Mouse (Mus musculus) heart, embryonic 14.5 days (tissue): Measurements from ENCODE around the gene Zyx. TPM values are rescaled to one million over a fixed set of nuclear protein-coding genes. Genes with fewer than 3 reads are reported as not detected.

Experiments used
- ATAC-seq: fragments of 200-750 bp; cut with Nextera tagmentation; 2 replicates; pipeline ENCODE4 v1.8.0; 2017; ENCODE audit warnings: low read depth, moderate TSS enrichment; ENCODE audit not compliant: insufficient number of reproducible peaks, insufficient read depth, low FRiP score
- H3K27ac ChIP-seq, 2 experiments: fragments of 200-500 bp in 1 of 2; fragments of 300-500 bp in 1 of 2; sonication (generic) in 1 of 2; replicated peaks in 1 of 2; 2 replicates each; pipeline ENCODE4 v1.5.1; 2012 to 2014; ENCODE audit warnings: low read depth in 2 of 2, low read length in 2 of 2, control low read depth in 1 of 2, mild to moderate bottlenecking in 1 of 2, mixed read lengths in 1 of 2; ENCODE audit not compliant: control insufficient read depth in 1 of 2, insufficient read depth in 1 of 2
- H3K27me3 ChIP-seq: fragments of 300-500 bp; sonication (generic); 2 replicates; pipeline ENCODE4 v1.6.1; 2014; ENCODE audit warnings: mild to moderate bottlenecking, low read length, control low read depth; ENCODE audit not compliant: control insufficient read depth, insufficient read depth
- H3K36me3 ChIP-seq: fragments of 300-500 bp; sonication (generic); 2 replicates; pipeline ENCODE4 v1.6.1; 2014; ENCODE audit warnings: mild to moderate bottlenecking, control low read depth, low read length, mixed read lengths; ENCODE audit not compliant: control insufficient read depth, insufficient read depth
- H3K4me1 ChIP-seq, 2 experiments: fragments of 200-500 bp in 1 of 2; fragments of 300-500 bp in 1 of 2; sonication (generic) in 1 of 2; 2 replicates each; pipeline ENCODE4 v1.6.1; 2012 to 2014; ENCODE audit warnings: low read length in 2 of 2, control low read depth in 1 of 2, mixed read lengths in 1 of 2; ENCODE audit not compliant: control insufficient read depth in 2 of 2, insufficient read depth in 2 of 2
- H3K4me2 ChIP-seq: fragments of 300-500 bp; sonication (generic); 2 replicates; pipeline ENCODE4 v1.6.1; 2014; ENCODE audit warnings: mild to moderate bottlenecking, low read length
- H3K4me3 ChIP-seq, 2 experiments: fragments of 200-500 bp in 1 of 2; fragments of 300-500 bp in 1 of 2; sonication (generic) in 1 of 2; 2 replicates each; pipeline ENCODE4 v1.5.1; 2012 to 2014; ENCODE audit warnings: low read length in 2 of 2, mild to moderate bottlenecking in 2 of 2, control low read depth in 1 of 2, low read depth in 1 of 2, moderate library complexity in 1 of 2; ENCODE audit not compliant: control insufficient read depth in 1 of 2, insufficient read depth in 1 of 2
- H3K9ac ChIP-seq: fragments of 300-500 bp; sonication (generic); 2 replicates; pipeline ENCODE4 v1.6.1; 2014; ENCODE audit warnings: mild to moderate bottlenecking, low read length
- H3K9me3 ChIP-seq: fragments of 300-500 bp; sonication (generic); 2 replicates; pipeline ENCODE4 v1.6.1; 2016; ENCODE audit warnings: low read length, control low read depth; ENCODE audit not compliant: control insufficient read depth
- WGBS: fragments of 180-500 bp; shearing (Covaris S2); extraction: QIAGEN DNeasy Blood & Tissue Kit; methylation state at CpG from one replicate; pipeline ENCODE4 v1.1.7; 2014; 5-methylcytosine and 5-hydroxymethylcytosine counted together
- polyA plus RNA-seq: library from polyadenylated mRNA; unstranded; fragments of >200 nt; fragmentation: Nextera tagmentation; extraction: Ambion mirVana; gene quantifications from 2 replicates; pipeline ENCODE4 v1.2.1, GENCODE M21; 2014

The Zyx gene
- polyA plus RNA-seq, 1 experiment from 2014 or later = 173 TPM

- H3K27me3 ChIP-seq = no peaks in the 10 kb centered on the region
- H3K4me2 ChIP-seq = peak overlapping the region; percentile 88
- H3K27ac ChIP-seq = peak overlapping the region; percentile 30 to 40; a peak in 1 of 4 replicates
- H3K36me3 ChIP-seq = no peaks in the 10 kb centered on the region
- H3K9ac ChIP-seq = peak overlapping the region; percentile 67
- no peak for ATAC-seq
- peaks cover 28 to 53% of the 10 kb centered on the region in 2 experiments for H3K4me1 ChIP-seq
- peak overlapping the region in 1 of 2 experiments; percentile 54; a peak in 1 of 4 replicates for H3K4me3 ChIP-seq
- 39% methylated on average over 9 of the region's 9 CpGs for WGBS
- H3K9me3 ChIP-seq = no peaks in the 10 kb centered on the region
Observed at GRCm38 (mm10) chr6:42372421-42372815, 23.0 kb downstream of the Zyx start.

- H3K9ac ChIP-seq = peak within 1 kb of the TSS; percentile 67
- no peaks in the 10 kb centered on the region for H3K36me3 ChIP-seq
- under 1% methylated on average over 32 of the region's 36 CpGs for WGBS
- peak within 1 kb of the TSS; percentile 43 to 54 for H3K4me3 ChIP-seq
- no peak for ATAC-seq
- H3K9me3 ChIP-seq = no peaks in the 10 kb centered on the region
- H3K27ac ChIP-seq = peak within 1 kb of the TSS; percentile 30 to 40; a peak in 3 of 4 replicates
- peaks cover 28 to 53% of the 10 kb centered on the region in 2 experiments for H3K4me1 ChIP-seq
- peak within 1 kb of the TSS; percentile 88 for H3K4me2 ChIP-seq
- no peaks in the 10 kb centered on the region for H3K27me3 ChIP-seq
Observed at GRCm38 (mm10) chr6:42372816-42373547, 23.6 kb downstream of the Zyx start, which contains the start of gene Epha1. Epha1 (minus strand) TSS chr6:42373268.

- no peaks in the 10 kb centered on the region for H3K27me3 ChIP-seq
- peak overlapping the region; percentile 43 to 54; a peak in 2 of 4 replicates for H3K4me3 ChIP-seq
- ATAC-seq = no peak
- no peaks in the 10 kb centered on the region for H3K36me3 ChIP-seq
- peaks cover 28 to 53% of the 10 kb centered on the region in 2 experiments for H3K4me1 ChIP-seq
- H3K9ac ChIP-seq = peak overlapping the region; percentile 67
- WGBS = 41% methylated on average over 7 of the region's 7 CpGs
- H3K4me2 ChIP-seq = peak overlapping the region; percentile 88
- H3K27ac ChIP-seq = peak overlapping the region in 1 of 2 experiments; percentile 28; a peak in 2 of 4 replicates
- H3K9me3 ChIP-seq = no peaks in the 10 kb centered on the region
Observed at GRCm38 (mm10) chr6:42373669-42374430, 24.4 kb downstream of the Zyx start.

- no peaks in the 10 kb centered on the region for H3K36me3 ChIP-seq
- peaks cover 28 to 50% of the 10 kb centered on the region in 2 experiments for H3K4me1 ChIP-seq
- no peak overlapping the region for H3K4me3 ChIP-seq
- 16% methylated on average over 4 of the region's 4 CpGs for WGBS
- no peak overlapping the region for H3K4me2 ChIP-seq
- 0 out of 2 replicates have a peak, but pooled peaks have one; percentile 25 for ATAC-seq
- no peak overlapping the region for H3K9ac ChIP-seq
- H3K27ac ChIP-seq = peak overlapping the region; percentile 70 to 71
- no peaks in the 10 kb centered on the region for H3K27me3 ChIP-seq
- H3K9me3 ChIP-seq = no peaks in the 10 kb centered on the region
Observed at GRCm38 (mm10) chr6:42374701-42375100, 25.3 kb downstream of the Zyx start.

GRCm38 (mm10) chr6:42375131-42375530 is 25.7 kb downstream of the Zyx start:
- H3K9ac ChIP-seq = peak overlapping the region; percentile 16; the same call in 1 of the 2 replicates
- no peak overlapping the region for H3K4me3 ChIP-seq
- no peaks in the 10 kb centered on the region for H3K27me3 ChIP-seq
- no peaks in the 10 kb centered on the region for H3K9me3 ChIP-seq
- peaks cover 28 to 46% of the 10 kb centered on the region in 2 experiments for H3K4me1 ChIP-seq
- peak overlapping the region; percentile 70 to 71 for H3K27ac ChIP-seq
- ATAC-seq = no peak
- H3K36me3 ChIP-seq = no peaks in the 10 kb centered on the region
- WGBS = 61% methylated on average over 2 of the region's 2 CpGs
- H3K4me2 ChIP-seq = 0 out of 2 replicates have a peak overlapping the region, but pooled peaks have one; percentile 10

- no peaks in the 10 kb centered on the region for H3K27me3 ChIP-seq
Observed at GRCm38 (mm10) chr6:42376016-42376415, 26.6 kb downstream of the Zyx start.

GRCm38 (mm10) chr6:42376504-42377019 is 27.1 kb downstream of the Zyx start:
- 61% methylated on average over 6 of the region's 6 CpGs for WGBS
- H3K4me1 ChIP-seq = peaks cover 19 to 43% of the 10 kb centered on the region in 2 experiments
- no peak overlapping the region for H3K4me2 ChIP-seq
- H3K4me3 ChIP-seq = no peak overlapping the region
- peak overlapping the region; percentile 12; the same call in 1 of the 2 replicates for H3K9ac ChIP-seq
- H3K27me3 ChIP-seq = no peaks in the 10 kb centered on the region
- ATAC-seq = no peak
- peak overlapping the region in 1 of 2 experiments; percentile 71; a peak in 2 of 4 replicates for H3K27ac ChIP-seq
- no peaks in the 10 kb centered on the region for H3K9me3 ChIP-seq
- H3K36me3 ChIP-seq = no peaks in the 10 kb centered on the region

More at GRCm38 (mm10) chr6:42376016-42376415, 26.6 kb downstream of the Zyx start:
- WGBS = 21% methylated on average over 4 of the region's 4 CpGs
- peak overlapping the region; percentile 12; the same call in 1 of the 2 replicates for H3K9ac ChIP-seq
- peak overlapping the region in 1 of 2 experiments; percentile 71; a peak in 3 of 4 replicates for H3K27ac ChIP-seq
- no peaks in the 10 kb centered on the region for H3K9me3 ChIP-seq
- no peak for ATAC-seq
- H3K4me2 ChIP-seq = 0 out of 2 replicates have a peak overlapping the region, but pooled peaks have one; percentile 8
- no peak overlapping the region for H3K4me3 ChIP-seq
- H3K36me3 ChIP-seq = no peaks in the 10 kb centered on the region
- H3K4me1 ChIP-seq = peaks cover 22 to 38% of the 10 kb centered on the region in 2 experiments
